Mouse (Mus musculus) thymus, adult 2 months (tissue): ENCODE data around the gene Gart.

Source experiments
- CTCF ChIP-seq: fragments of 200-500 bp; IDR thresholded peaks from 2 replicates; pipeline ENCODE4 v1.5.1; 2012; ENCODE audit warnings: mild to moderate bottlenecking, control low read depth, low read length, moderate library complexity, borderline replicate concordance; ENCODE audit not compliant: control insufficient read depth, poor library complexity, insufficient read depth; ENCODE audit errors: extremely low read depth
- POLR2A ChIP-seq: fragments of 200-500 bp; IDR thresholded peaks from 2 replicates; pipeline ENCODE4 v1.6.1; 2012; ENCODE audit warnings: mild to moderate bottlenecking, low read length, control low read depth, moderate library complexity; ENCODE audit not compliant: control insufficient read depth, poor library complexity, insufficient read depth; ENCODE audit errors: extremely low read depth

- TF ChIP-seq POLR2A (no peak), CTCF (no peak)
Observed at GRCm38 (mm10) chr16:91606958-91607357, 39.8 kb downstream of the Gart start.
